Mouse (Mus musculus): ENCODE data around the gene Dda1. TPM values are rescaled to one million over a fixed set of nuclear protein-coding genes. Genes with fewer than 3 reads are reported as not detected.
"Not testable (repeated sequence)": the region's sequence is repeated elsewhere in the genome, so short reads cannot be mapped to it uniquely, and the experiment has no call there.

The Dda1 gene
- 145 and 152 TPM in 2 replicates for polyA plus RNA-seq (2016; fragmentation: Nextera tagmentation; extraction: Ambion mirVana)

GRCm38 (mm10) chr8:71468916-71469315, at the start of gene Dda1:
Gene Dda1, plus strand, starts transcription at chr8:71469199.
- peak within 1 kb of the TSS; percentile 76 for H3K9ac ChIP-seq (replicated peaks)
- under 1% methylated on average over 51 of the region's 52 CpGs for WGBS
- peaks cover 32% of the 10 kb centered on the region for H3K36me3 ChIP-seq
- H3K27me3 ChIP-seq = no peaks in the 10 kb centered on the region
- no peaks in the 10 kb centered on the region for H3K9me3 ChIP-seq
- peak within 1 kb of the TSS; percentile 77 for H3K27ac ChIP-seq (replicated peaks)
- H3K4me3 ChIP-seq = peak within 1 kb of the TSS; percentile 84
- peak; percentile 87 for ATAC-seq (ENCODE audit: low FRiP score, low read depth)
- peaks cover 25% of the 10 kb centered on the region for H3K4me1 ChIP-seq
- peak within 1 kb of the TSS; percentile 92 for H3K4me2 ChIP-seq (replicated peaks)

GRCm38 (mm10) chr8:71422121-71422520, 46.9 kb upstream of the Dda1 start:
- no peak for ATAC-seq (ENCODE audit: low FRiP score, low read depth)
- no peaks in the 10 kb centered on the region for H3K4me1 ChIP-seq
- 0 out of 2 replicates have a peak, but pooled peaks cover 4% of the 10 kb centered on the region for H3K27me3 ChIP-seq

GRCm38 (mm10) chr8:71432935-71433334, 36.1 kb upstream of the Dda1 start:
- ATAC-seq (ENCODE audit: low FRiP score, low read depth); H3K9me3 ChIP-seq; H3K36me3 ChIP-seq; H3K27me3 ChIP-seq; H3K27ac ChIP-seq (replicated peaks); H3K9ac ChIP-seq (replicated peaks); H3K4me1 ChIP-seq; H3K4me3 ChIP-seq; H3K4me2 ChIP-seq (replicated peaks): not testable (repeated sequence)
- WGBS = 79% methylated on average over 1 of the region's 1 CpGs

More at GRCm38 (mm10) chr8:71422121-71422520, 46.9 kb upstream of the Dda1 start:
- Histone ChIP-seq H3K9me3 (peaks cover 7% of the 10 kb centered on the region; the same call in 1 of the 2 replicates), H3K36me3 (no peaks in the 10 kb centered on the region), H3K9ac (replicated peaks) (no peak overlapping the region), H3K4me3 (no peak overlapping the region), H3K27ac (replicated peaks) (no peak overlapping the region), H3K4me2 (replicated peaks) (no peak overlapping the region)

GRCm38 (mm10) chr8:71437041-71437440, 32.0 kb upstream of the Dda1 start:
- Histone ChIP-seq H3K36me3 (no peaks in the 10 kb centered on the region), H3K27me3 (peaks cover 3% of the 10 kb centered on the region), H3K9me3 (no peaks in the 10 kb centered on the region), H3K27ac (replicated peaks) (no peak overlapping the region), H3K4me1 (no peaks in the 10 kb centered on the region), H3K4me2 (replicated peaks) (no peak overlapping the region), H3K9ac (replicated peaks) (no peak overlapping the region), H3K4me3 (no peak overlapping the region)
- WGBS = 59% methylated on average over 3 of the region's 3 CpGs
- no peak for ATAC-seq (ENCODE audit: low FRiP score, low read depth)

- H3K9me3 ChIP-seq = no peaks in the 10 kb centered on the region
- no peak overlapping the region for H3K4me2 ChIP-seq (replicated peaks)
- no peaks in the 10 kb centered on the region for H3K4me1 ChIP-seq
- H3K4me3 ChIP-seq = no peak overlapping the region
- H3K27me3 ChIP-seq = peaks cover 8% of the 10 kb centered on the region
- no peak overlapping the region for H3K9ac ChIP-seq (replicated peaks)
- ATAC-seq (ENCODE audit: low FRiP score, low read depth) = no peak
- no peak overlapping the region for H3K27ac ChIP-seq (replicated peaks)
- H3K36me3 ChIP-seq = no peaks in the 10 kb centered on the region
- WGBS = under 1% methylated on average over 7 of the region's 7 CpGs
These were observed 27.6 kb upstream of the Dda1 start for GRCm38 (mm10) chr8:71441404-71441803.

- no peaks in the 10 kb centered on the region for H3K36me3 ChIP-seq
- H3K4me3 ChIP-seq = no peak overlapping the region
- no peak overlapping the region for H3K4me2 ChIP-seq (replicated peaks)
- H3K9me3 ChIP-seq = no peaks in the 10 kb centered on the region
- H3K27me3 ChIP-seq = peaks cover 8% of the 10 kb centered on the region
- no peak overlapping the region for H3K27ac ChIP-seq (replicated peaks)
- no peak for ATAC-seq (ENCODE audit: low FRiP score, low read depth)
- H3K4me1 ChIP-seq = no peaks in the 10 kb centered on the region
- H3K9ac ChIP-seq (replicated peaks) = no peak overlapping the region
- WGBS = 87% methylated on average over 7 of the region's 7 CpGs
These were observed 23.9 kb upstream of the Dda1 start for GRCm38 (mm10) chr8:71445096-71445495.

- peaks cover 4% of the 10 kb centered on the region; the same call in 1 of the 2 replicates for H3K36me3 ChIP-seq
- no peak overlapping the region for H3K4me2 ChIP-seq (replicated peaks)
- H3K27ac ChIP-seq (replicated peaks) = no peak overlapping the region
- no peaks in the 10 kb centered on the region for H3K9me3 ChIP-seq
- no peak overlapping the region for H3K4me3 ChIP-seq
- peaks cover 3% of the 10 kb centered on the region; the same call in 1 of the 2 replicates for H3K27me3 ChIP-seq
- 67% methylated on average over 4 of the region's 4 CpGs for WGBS
- ATAC-seq (ENCODE audit: low FRiP score, low read depth) = no peak
- H3K4me1 ChIP-seq = no peaks in the 10 kb centered on the region
- H3K9ac ChIP-seq (replicated peaks) = no peak overlapping the region
These were observed 17.7 kb upstream of the Dda1 start for GRCm38 (mm10) chr8:71451337-71451736.

GRCm38 (mm10) chr8:71451777-71452176, 17.2 kb upstream of the Dda1 start:
- H3K4me3 ChIP-seq = no peak overlapping the region
- H3K36me3 ChIP-seq = peaks cover 9% of the 10 kb centered on the region
- peaks cover 3% of the 10 kb centered on the region; the same call in 1 of the 2 replicates for H3K27me3 ChIP-seq
- no peaks in the 10 kb centered on the region for H3K4me1 ChIP-seq
- H3K27ac ChIP-seq (replicated peaks) = no peak overlapping the region
- H3K9me3 ChIP-seq = no peaks in the 10 kb centered on the region
- 62% methylated on average over 11 of the region's 11 CpGs for WGBS
- ATAC-seq (ENCODE audit: low FRiP score, low read depth) = no peak
- H3K4me2 ChIP-seq (replicated peaks) = no peak overlapping the region
- H3K9ac ChIP-seq (replicated peaks) = no peak overlapping the region

GRCm38 (mm10) chr8:71452669-71453068, 16.3 kb upstream of the Dda1 start:
- Histone ChIP-seq H3K36me3 (peaks cover 17% of the 10 kb centered on the region), H3K4me2 (replicated peaks) (no peak overlapping the region), H3K9me3 (no peaks in the 10 kb centered on the region), H3K4me1 (no peaks in the 10 kb centered on the region), H3K27me3 (peaks cover 3% of the 10 kb centered on the region; the same call in 1 of the 2 replicates), H3K27ac (replicated peaks) (no peak overlapping the region), H3K4me3 (no peak overlapping the region), H3K9ac (replicated peaks) (no peak overlapping the region)
- no peak for ATAC-seq (ENCODE audit: low FRiP score, low read depth)
- WGBS = 69% methylated on average over 2 of the region's 2 CpGs

- no peak for ATAC-seq (ENCODE audit: low FRiP score, low read depth)
- H3K36me3 ChIP-seq = peaks cover 37% of the 10 kb centered on the region
- H3K27me3 ChIP-seq = peaks cover 3% of the 10 kb centered on the region; the same call in 1 of the 2 replicates
- 87% methylated on average over 8 of the region's 8 CpGs for WGBS
- no peak overlapping the region for H3K4me3 ChIP-seq
- H3K9ac ChIP-seq (replicated peaks) = no peak overlapping the region
- H3K27ac ChIP-seq (replicated peaks) = no peak overlapping the region
- no peaks in the 10 kb centered on the region for H3K9me3 ChIP-seq
- no peak overlapping the region for H3K4me2 ChIP-seq (replicated peaks)
- H3K4me1 ChIP-seq = 0 out of 2 replicates have a peak, but pooled peaks cover 2% of the 10 kb centered on the region
These were observed 14.3 kb upstream of the Dda1 start for GRCm38 (mm10) chr8:71454668-71455067.

GRCm38 (mm10) chr8:71456906-71457305, 12.1 kb upstream of the Dda1 start:
- WGBS = 44% methylated on average over 22 of the region's 22 CpGs
- Histone ChIP-seq H3K4me3 (no peak overlapping the region), H3K9ac (replicated peaks) (no peak overlapping the region), H3K9me3 (no peaks in the 10 kb centered on the region), H3K27me3 (peaks cover 3% of the 10 kb centered on the region; the same call in 1 of the 2 replicates), H3K27ac (replicated peaks) (no peak overlapping the region), H3K36me3 (peaks cover 56% of the 10 kb centered on the region), H3K4me1 (peaks cover 12% of the 10 kb centered on the region), H3K4me2 (replicated peaks) (no peak overlapping the region)
- 0 out of 2 replicates have a peak, but pooled peaks have one; percentile 29 for ATAC-seq (ENCODE audit: low FRiP score, low read depth)

- WGBS = 87% methylated on average over 20 of the region's 20 CpGs
- no peak for ATAC-seq (ENCODE audit: low FRiP score, low read depth)
- no peaks in the 10 kb centered on the region for H3K9me3 ChIP-seq
- H3K27ac ChIP-seq (replicated peaks) = no peak overlapping the region
- peaks cover 3% of the 10 kb centered on the region; the same call in 1 of the 2 replicates for H3K27me3 ChIP-seq
- H3K4me3 ChIP-seq = no peak overlapping the region
- no peak overlapping the region for H3K4me2 ChIP-seq (replicated peaks)
- H3K4me1 ChIP-seq = peaks cover 21% of the 10 kb centered on the region
- H3K36me3 ChIP-seq = peaks cover 56% of the 10 kb centered on the region
- H3K9ac ChIP-seq (replicated peaks) = no peak overlapping the region
These were observed 11.2 kb upstream of the Dda1 start for GRCm38 (mm10) chr8:71457659-71458270.
